Mouse (Mus musculus) fibroblast of lung, adult 2 months (primary cell): ENCODE measurements around the gene Asf1b.
A peak's percentile ranks its signal among the peaks of the same experiment; 100 is the strongest.
"Not testable (repeated sequence)": the region's sequence is repeated elsewhere in the genome, so short reads cannot be mapped to it uniquely, and the experiment has no call there.

Experiments
- DNase-seq: peaks from one replicate; pipeline ENCODE4 v3.0.0-alpha.2; 2011; ENCODE audit warnings: low read depth

Gene Asf1b

GRCm38 (mm10) chr8:83964015-83964765 lies 8.9 kb downstream of the Asf1b start:
- peak; percentile 58 for DNase-seq

DNA sequence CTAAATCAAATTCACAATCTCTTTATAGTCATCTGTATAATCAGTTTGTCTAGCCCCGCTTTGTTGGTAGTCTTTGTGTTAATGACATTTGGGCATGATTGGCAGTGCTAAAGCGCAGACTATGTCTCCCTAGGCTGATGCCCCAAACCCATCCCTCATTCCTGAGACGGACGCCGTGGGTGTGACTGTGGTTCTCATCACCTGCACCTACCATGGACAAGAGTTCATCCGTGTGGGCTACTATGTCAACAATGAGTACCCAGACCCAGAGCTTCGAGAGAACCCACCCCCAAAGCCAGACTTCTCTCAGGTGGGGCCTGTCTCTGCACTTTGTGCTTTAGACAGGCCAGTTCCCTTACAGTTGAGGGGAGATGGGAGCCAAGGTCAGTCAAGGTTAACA lies 12.4 kb downstream of the Asf1b start:
- DNase-seq = no peak

DNA sequence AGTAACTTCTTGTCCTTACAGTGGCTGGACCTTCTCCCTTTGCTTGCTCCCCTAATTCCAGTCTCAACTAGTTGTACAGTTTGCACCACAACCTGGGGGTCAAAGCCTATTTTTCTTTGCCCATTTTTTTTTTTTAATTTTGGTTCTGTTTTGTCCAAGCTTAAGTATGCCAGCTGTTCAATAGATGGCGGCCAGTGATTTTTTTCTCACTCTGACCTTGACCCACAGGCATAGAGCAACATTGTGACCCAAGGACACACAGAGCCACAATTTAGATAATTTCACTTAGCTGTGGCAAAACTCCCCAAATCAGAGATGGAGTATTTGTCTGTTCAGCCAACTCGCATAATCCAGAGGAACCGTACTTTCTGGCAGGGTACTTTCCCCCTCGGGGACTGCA lies 15.8 kb downstream of the Asf1b start:
- no peak for DNase-seq

DNA sequence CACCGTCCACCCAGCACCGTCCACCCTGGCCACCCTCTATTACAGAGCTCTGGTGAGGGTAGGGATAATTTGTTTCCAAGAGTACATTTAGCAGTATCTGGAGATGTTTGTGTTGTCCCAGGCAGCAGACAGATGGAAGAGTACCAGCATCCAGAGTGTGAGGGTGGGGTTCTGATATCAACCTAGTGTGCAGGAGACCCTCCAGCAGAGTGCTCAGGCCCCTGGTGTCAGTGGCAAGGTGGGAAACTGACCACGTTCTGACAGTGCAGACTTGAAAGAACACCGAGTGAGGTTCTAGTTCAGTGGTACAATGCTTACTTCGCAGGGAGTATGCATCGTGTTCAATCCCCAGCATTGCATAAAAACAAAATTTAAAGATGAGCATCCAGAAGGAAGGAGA lies 16.4 kb downstream of the Asf1b start:
- no peak for DNase-seq

GRCm38 (mm10) chr8:83972150-83973120 lies 17.1 kb downstream of the Asf1b start, which contains the start of gene Prkaca:
Gene Prkaca, plus strand, starts transcription at chr8:83972993.
- DNase-seq = peak; percentile 98

DNA sequence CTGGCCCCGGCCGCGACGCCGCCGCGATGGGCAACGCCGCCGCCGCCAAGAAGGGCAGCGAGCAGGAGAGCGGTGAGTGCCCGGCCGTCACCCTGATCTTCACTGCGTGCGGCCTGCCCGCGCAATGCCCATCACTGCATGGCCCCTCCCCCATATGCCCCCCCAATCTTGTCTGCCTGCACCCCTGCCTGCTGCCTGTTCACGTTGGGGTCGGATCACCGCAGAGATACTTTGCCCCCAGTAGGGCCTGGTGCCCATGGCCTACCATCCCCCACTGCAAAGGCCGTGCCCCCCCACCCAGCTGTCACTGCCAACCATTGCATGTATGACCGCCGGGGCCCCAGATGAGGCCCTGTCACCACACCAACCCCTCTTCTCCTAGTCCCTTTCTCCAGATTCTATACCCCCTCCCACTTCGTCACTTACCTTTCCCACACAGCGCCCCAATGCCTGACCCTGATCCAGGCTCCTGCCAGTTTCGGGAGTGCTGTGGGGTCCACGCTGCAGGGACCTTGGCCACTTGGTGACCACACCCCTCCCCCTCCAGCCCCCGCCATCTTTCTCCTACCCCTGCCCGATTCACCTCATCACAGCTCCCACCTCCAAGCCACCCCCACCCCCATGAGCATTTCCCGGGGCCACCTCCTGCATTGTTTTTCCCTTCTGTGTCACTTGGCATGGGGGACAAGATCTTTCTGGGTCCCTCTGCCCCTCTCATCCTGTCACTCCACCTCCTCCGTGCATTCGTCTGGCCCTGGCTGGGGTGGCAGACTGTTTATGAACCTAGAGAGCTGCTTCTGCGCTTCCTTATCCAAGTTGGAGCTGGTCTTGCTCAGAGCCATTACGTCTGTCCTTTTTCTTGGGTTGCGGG lies 18.1 kb downstream of the Asf1b start:
- DNase-seq = no peak

DNA sequence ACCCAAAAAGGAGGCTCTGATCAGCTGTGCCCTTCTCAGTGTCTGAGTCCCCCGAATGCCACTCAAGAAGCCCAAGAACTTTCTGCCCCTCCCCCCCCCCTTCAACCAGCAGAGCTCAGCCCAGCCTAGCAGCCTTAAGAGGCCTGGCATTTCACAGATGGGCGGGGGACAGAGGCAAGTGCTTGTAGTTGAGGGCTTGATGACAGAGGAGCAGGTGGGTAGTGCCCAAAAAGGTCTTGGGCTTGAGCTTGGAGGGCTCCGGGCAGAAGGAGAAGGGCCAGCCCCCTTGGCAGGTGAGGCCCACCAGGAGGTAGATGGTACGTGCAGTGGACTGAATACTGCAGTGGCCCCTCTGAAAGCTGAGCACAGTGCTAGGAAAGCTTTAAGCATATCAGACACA lies 19.2 kb downstream of the Asf1b start:
- no peak for DNase-seq

GRCm38 (mm10) chr8:83976101-83976630 lies 20.9 kb downstream of the Asf1b start:
- DNase-seq = no peak

DNA sequence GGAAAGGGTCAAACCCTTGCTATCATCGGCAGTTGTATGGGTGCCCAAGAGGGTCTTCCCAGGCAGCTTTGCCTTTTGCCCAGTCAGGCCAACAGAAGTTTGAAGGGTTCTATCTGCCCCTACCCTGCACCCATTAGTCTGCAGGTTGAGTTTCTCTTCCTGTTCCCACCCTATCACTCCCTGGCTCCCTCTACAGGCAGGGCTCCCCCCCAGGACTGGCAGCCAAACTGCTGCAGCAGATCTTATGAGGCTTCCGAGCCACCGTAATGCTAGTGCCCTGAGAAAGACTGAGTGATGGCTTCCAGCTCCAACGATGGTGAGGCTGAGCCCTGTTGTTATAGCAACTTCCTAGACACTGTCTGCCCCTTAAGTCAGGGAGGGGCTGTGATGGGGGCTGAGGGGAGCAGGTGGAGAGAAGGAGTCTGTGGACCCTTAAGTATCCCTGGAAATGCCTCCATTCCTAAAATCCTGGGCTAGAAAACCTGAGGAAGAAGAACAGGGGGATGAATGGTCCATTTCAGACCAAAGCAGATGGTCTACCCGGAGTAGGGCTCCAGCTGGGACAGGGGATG lies 21.6 kb downstream of the Asf1b start:
- no peak for DNase-seq

DNA sequence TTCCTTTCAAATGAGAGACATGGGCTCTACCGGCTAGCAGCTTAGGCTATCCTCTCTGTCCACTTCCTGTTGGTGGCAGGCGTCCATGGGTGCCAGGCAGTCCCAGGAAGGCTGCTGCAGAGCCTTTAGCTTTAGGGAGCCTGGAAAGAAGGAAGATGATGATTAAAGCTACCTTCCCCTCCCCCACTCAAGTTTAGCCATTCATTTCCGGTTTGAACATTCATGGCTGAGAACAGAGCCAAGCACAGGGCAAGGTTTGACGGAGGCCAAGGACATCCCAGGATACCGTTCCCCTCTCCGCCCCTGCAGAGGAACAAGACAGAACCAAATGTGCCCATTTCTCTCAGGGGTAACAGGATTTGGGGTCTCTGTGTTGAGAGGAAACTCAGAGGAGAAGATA lies 22.3 kb downstream of the Asf1b start:
- no peak for DNase-seq

- no peak for DNase-seq
Measured at GRCm38 (mm10) chr8:83978200-83978599, 22.9 kb downstream of the Asf1b start.

DNA sequence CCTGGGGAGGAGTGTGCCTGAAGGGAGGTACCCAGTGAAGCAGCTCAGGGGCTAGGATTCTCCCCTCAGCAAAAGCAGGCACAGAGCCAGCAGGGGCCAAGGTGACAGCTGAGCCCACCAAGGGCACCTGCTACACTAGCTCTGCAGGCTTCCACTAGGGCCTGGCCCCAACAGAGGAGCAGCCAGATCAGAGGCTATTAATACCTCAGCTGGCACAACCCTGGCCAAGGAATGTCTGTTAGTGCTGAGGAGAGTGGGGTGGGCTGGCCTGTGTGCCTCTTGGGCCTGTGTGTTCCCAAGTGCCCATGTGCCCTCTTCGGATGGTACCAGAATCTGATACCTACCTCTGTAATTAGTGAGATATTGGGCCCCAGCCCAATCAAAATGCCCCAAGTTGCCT lies 24.9 kb downstream of the Asf1b start:
- no peak for DNase-seq

DNA sequence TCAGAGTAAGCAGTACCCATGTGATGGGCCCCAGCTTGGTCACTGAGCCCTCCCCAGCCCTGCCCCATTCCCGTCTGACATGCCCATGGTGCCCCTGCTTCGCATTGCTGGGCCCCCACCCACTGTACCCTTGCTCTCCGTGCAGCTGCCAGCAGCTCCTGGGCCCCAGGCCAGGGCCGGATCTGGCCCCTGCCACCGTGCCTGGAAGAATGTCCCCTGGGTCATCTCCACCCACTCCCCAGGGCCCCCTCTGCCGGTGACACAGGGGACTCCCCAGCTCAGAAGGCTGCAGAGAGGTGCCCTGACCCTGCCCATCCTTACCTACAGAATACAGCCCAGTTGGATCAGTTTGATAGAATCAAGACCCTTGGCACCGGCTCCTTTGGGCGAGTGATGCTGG lies 25.5 kb downstream of the Asf1b start:
- DNase-seq = no peak

GRCm38 (mm10) chr8:83981533-83981932 lies 26.2 kb downstream of the Asf1b start:
- no peak for DNase-seq

DNA sequence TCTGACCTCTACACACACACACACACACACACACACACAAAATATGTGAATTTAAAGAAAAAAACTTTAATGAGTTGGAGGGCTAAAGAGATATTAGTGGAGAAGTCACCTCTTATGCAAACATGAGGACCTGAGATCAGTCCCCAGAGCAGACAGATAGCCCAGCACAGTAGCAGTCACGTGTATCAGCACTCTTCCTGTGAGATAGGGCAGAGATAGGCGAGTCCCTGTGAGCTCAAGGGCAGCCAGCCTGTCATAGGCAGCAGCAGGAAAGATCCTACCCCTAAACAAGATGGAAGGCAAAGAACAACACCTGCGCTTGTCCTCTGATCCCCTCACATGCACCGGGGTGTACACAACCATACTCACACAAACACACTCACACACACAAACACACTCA lies 27.1 kb downstream of the Asf1b start:
- no peak for DNase-seq

- not testable (repeated sequence) for DNase-seq
Measured at GRCm38 (mm10) chr8:83983222-83983621, 27.9 kb downstream of the Asf1b start.

DNA sequence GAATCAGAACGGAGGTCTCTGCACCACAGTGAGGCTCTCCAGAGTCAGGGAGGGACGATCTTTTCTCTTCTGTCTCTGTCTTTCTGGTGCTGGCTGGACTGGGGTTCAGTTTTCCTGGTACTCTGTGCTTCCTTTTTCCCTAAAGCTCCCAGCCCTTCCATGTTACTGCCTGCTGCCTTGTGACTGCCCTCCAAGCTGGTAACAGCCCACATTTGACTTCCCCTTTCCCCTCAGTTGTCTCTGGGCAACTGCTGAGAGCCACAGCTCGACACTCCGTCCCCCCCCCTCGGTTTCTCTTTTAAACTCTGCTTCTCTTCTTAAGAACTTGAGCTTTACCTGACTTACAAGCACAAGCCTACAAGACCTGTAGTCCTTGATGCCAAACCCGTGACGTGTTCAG lies 33.9 kb downstream of the Asf1b start:
- DNase-seq = no peak

DNA sequence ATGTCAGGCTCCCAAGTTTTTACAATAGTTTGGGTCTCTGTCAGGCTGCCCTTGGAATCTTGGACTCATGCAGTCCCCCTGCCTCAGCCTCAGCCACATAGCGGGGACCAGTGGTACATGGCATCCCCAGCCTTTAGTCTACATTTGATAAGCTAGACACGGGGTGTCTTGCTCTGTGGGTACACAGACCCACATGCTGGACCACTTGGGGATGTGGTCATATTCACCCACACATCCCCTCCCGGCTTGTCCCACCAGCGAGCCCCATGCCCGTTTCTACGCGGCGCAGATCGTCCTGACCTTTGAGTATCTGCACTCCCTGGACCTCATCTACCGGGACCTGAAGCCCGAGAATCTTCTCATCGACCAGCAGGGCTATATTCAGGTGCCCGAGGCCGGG lies 34.9 kb downstream of the Asf1b start:
- no peak for DNase-seq

DNA sequence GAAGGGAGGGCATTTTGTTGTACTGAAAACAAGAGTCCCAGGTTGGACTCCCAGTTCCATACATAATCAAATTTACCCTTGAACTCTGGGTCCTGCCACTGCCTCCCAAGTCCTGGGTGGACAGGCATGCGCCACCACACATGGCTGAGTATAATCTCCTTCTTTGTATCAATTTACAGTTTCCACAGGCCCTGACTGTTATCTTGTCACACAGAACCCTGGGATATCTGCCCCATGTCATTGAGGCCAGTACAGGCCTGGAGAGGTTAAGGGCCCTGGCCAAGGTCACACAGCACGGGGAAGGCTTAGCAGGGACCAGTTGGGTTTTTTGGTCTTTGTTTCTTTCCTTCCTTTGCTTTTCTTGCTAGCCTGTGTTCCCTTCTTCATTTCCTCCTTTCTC lies 37.2 kb downstream of the Asf1b start:
- no peak for DNase-seq

DNA sequence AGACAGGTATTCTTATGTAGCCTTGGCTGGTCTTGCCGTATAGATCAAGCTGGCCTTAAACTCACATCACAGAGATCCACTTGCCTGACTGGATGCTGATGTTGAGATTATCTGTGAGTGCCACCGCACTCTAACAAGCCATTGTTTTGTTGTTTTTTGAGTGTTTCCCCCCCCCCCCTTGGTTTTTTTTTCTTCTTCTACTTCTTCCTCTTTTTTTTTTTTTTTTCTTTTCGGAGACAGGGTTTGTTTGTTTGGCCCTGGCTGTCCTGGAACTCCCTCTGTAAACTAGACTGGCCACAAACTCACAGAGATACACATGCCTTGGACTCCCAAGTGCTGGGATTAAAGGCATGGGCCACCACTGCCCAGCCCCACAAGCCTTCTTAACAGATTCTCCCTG lies 38.7 kb downstream of the Asf1b start:
- no peak for DNase-seq

DNA sequence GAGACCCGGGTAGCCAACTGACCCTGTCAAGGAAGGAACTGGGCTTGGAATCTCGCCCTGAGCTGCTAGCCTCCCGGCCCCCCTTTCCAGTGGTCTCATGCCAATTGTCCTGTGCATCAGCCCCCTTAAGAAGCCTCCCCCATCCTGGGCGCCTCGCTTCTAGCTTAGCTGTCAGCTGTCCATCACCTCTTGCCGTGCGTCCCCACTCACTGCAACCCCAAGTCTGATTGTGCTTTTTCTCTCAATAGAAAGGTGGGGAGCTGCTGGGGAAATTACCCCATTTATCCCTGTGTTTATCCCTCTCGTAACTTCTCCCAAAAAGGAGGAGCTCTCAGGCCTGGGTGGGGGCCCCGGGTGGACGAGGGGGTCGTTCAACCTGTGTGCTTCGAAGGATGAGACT lies 40.7 kb downstream of the Asf1b start:
- no peak for DNase-seq
